Mouse (Mus musculus): ENCODE results near the gene Mrpl19.

Mrpl19 gene

GRCm38 (mm10) chr6:81965296-81966067, at the start of gene Mrpl19:
Gene Mrpl19 (minus strand): TSS chr6:81965958.
- DNase-seq (ENCODE audit: low spot score in 2 of 2): peak; percentile 84 to 89

- no peak for DNase-seq (ENCODE audit: low spot score in 2 of 2)
Measured at GRCm38 (mm10) chr6:82012392-82012791, 46.6 kb upstream of the Mrpl19 start.

GRCm38 (mm10) chr6:81990049-81990810, 24.5 kb upstream of the Mrpl19 start:
- no peak for DNase-seq (ENCODE audit: low spot score in 2 of 2)

GRCm38 (mm10) chr6:81988341-81988740, 22.6 kb upstream of the Mrpl19 start:
- DNase-seq (ENCODE audit: low spot score in 2 of 2): peak in 1 of 2 experiments; percentile 4

DNA sequence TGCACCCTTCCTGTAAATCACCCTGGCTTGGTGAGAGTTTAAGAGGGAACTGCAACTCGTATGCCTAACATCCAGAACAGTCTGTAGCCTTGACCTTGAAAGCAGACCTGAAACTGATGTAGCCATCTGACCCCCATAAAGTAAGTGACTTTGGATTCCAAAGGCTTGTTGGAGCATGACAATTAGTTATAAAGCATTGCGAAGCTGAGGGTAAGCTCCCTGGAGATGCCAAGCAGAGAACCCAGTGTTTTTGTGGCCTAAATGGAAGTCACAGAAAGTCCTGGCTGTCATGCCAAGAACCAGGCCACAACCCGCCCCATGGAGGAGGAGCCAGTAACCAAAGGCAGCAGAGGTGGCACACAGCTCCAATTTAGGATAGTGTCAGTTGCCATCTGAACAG, 21.8 kb upstream of the Mrpl19 start:
- DNase-seq (ENCODE audit: low spot score in 2 of 2): peak; percentile 30 to 53

DNA sequence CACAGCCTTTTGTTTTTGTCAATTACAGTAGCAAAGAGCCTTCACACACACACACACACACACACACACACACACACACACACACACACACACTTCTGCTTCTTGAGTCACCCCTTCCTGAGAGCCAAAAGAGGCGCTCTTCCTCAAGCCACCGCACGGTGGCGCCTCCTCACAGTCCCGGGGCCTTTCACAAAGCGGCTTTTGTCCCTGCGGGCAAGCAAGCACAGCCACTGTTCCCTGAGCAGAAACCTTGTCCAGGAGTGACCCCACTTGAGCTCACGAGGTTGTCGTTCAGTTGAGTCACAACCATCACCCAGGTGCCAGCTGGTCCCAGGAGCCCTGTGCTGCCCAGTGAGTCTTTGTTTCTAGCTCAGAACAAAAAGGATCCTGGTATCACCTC, 21.3 kb upstream of the Mrpl19 start:
- DNase-seq (ENCODE audit: low spot score in 2 of 2): peak; percentile 77 to 80

DNA sequence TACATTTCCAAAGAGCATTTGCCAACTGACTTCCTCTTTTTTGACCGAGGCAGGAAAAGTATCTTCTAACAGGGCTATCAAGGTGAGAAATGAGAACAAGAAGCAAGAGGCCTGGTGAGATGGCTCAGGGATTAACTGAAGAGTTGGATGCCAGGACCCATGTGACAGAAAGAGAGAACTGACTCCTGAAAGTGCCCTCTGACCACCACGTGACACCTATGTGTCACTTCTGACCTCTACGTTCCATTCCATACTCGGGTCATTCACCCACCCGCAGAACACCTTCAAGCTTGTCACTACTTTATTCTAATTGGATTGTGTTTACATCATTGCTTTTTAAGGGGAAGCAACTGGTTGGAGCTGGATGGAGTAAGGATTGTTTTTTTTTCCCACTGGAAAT, 20.8 kb upstream of the Mrpl19 start:
- no peak for DNase-seq (ENCODE audit: low spot score in 2 of 2)

DNA sequence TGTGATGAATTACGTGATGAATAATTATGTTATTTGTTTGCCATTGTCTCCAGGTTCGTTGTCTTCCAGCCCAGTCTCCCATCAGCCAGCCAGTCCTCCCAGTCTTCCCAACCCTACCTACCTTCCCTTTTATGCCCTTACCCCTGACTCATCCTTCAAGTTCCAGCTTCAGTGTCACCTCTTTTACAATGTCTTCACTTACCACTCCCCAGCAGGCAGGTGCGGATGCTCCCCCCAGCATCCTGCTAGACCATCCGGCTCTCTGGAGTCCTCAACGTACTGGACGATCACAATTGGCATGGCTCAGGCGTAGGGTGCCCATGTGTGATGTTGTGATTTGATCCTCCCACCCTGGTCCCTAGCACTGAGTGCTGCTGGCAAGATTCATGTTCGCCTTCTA, 20.4 kb upstream of the Mrpl19 start:
- DNase-seq (ENCODE audit: low spot score in 2 of 2): no peak

- no peak for DNase-seq (ENCODE audit: low spot score in 2 of 2)
Measured at GRCm38 (mm10) chr6:81979286-81979685, 13.5 kb upstream of the Mrpl19 start.

DNA sequence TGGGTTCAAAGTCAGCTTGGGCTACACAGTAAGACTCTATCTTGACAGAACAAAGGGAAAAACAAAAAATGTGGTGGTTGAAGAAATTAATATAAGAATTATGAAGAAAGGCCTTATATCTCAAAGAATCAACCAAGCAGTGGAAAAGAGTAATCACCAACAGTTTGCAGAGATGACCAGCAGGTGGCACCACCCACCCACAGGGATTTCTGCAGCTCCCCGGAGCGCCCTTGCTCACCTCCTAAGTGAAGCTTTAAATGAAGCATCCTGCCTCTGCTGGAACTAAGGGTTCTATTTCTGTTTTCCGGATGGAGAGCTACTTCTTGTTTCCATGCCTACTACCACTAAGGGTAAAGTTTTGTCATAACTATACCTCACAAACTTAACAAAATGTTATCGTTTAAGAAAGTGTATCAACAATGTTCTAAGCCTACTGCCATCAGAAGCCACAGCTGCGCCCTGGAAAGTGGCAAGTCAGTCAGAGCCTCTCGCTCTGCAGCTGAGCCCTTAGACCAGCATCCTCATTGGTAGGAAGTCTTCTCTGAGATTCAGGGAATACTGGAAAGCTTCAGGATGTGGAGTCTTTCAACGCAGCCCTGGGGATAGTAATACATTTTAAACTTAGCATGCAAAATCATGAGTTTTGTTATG, 10.3 kb upstream of the Mrpl19 start:
- DNase-seq (ENCODE audit: low spot score in 2 of 2): peak; percentile 50 to 79

DNA sequence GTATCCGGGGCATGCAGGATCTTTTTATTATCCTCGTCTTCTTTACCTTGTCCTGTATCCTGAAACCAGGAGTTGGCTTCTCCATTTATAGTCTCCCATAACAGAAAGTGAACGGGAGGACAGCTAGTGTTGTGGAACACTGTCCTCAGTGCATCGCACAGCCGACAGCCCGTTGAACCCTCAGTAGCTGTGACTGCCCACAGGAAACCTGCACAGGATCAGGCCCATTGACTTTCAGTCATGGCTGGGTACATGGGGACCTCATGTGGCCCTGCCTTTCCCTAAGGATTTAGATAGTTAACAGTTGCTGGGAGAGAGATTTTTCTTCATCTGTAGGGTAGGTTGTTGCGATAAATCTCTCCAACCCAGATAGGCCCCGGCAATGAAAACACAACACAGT, 6.8 kb upstream of the Mrpl19 start:
- no peak for DNase-seq (ENCODE audit: low spot score in 2 of 2)

DNA sequence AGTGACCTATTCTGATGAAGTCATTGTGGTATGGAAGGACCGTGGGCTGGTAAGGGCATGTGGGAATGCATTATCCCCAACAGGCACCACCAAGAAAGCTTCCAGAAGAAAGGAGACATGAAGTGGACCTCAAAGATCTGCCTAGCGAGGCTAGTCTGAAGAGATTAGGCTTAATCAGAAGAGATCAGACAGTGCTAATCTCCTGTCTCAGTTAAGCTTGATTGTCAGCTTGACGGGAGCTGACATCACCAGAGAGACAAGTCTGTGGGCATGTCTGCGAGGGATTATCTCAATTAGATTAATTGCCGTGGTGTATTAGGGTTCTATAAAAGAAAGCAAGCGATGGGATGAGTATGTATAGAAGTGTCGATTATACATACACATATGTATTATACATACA, 5.4 kb upstream of the Mrpl19 start:
- DNase-seq (ENCODE audit: low spot score in 2 of 2): no peak

- no peak for DNase-seq (ENCODE audit: low spot score in 2 of 2)
Measured at GRCm38 (mm10) chr6:81966068-81966544, 348 bp upstream of the Mrpl19 start.

- no peak for DNase-seq (ENCODE audit: low spot score in 2 of 2)
Measured at GRCm38 (mm10) chr6:81960284-81960683, 5.5 kb downstream of the Mrpl19 start.

GRCm38 (mm10) chr6:81959866-81960265, 5.9 kb downstream of the Mrpl19 start:
- no peak for DNase-seq (ENCODE audit: low spot score in 2 of 2)

DNA sequence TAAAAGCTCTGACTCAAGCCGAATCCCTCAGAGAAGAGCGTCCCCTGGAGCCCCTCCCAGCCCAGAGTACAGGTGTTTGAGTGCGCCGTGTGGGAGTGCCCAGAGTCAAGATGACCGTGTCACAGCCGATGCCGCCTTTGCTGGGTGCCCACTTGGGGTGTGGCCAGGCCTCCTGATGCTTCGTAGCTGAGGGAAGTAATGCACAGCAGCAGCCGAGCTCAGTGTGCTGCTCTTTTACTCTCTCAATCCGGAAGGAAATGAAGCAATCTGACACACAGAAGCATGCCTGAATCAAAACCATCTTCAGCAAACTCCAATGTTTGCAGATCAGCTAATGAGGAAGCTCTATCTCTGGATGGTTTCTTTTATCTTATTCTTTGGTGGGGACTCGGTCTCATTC, 7.8 kb downstream of the Mrpl19 start:
- DNase-seq (ENCODE audit: low spot score in 2 of 2): no peak

- DNase-seq (ENCODE audit: low spot score in 2 of 2): no peak
Measured at GRCm38 (mm10) chr6:81956399-81956798, 9.4 kb downstream of the Mrpl19 start.

GRCm38 (mm10) chr6:81955133-81955532, 10.6 kb downstream of the Mrpl19 start:
- no peak for DNase-seq (ENCODE audit: low spot score in 2 of 2)

DNA sequence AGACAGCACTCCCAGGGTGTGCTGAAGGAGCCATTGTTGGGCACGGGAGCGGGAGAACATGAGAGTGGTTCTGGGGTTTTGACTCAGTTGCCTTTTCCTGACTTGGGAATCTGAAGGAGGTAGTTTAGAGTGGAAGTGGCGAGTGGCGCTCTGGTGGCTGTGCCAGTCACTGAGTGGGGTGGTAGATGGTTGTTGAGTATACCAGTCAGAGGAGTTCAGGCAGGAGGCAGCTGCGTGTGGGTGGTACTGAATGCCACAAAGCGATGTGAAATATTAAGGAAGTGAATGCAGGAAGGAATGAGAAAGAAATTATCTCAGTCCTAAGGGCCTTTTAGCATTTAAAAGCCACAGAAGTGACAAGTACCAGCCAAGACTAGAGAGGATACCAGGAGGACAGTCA, 18.9 kb downstream of the Mrpl19 start:
- DNase-seq (ENCODE audit: low spot score in 2 of 2): no peak

DNA sequence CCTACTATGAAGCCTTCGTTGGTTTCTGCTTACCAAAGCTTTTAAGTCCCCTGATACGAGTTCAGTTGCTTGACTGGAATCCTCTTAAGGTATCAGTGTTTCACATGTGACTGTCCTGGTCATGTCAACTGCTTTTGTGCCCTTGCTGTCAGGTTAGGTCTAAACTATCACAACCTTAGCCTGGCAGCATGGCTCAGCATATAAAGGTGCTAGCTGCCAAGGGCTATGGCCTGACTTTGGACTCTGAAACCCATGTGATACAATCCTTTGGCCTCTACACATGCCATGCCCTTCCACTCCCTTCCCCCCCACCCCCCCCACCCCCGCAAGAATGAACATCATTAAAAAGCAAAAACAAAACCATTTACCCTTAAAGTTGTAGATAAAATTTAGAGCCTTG, 21.3 kb downstream of the Mrpl19 start:
- no peak for DNase-seq (ENCODE audit: low spot score in 2 of 2)

DNA sequence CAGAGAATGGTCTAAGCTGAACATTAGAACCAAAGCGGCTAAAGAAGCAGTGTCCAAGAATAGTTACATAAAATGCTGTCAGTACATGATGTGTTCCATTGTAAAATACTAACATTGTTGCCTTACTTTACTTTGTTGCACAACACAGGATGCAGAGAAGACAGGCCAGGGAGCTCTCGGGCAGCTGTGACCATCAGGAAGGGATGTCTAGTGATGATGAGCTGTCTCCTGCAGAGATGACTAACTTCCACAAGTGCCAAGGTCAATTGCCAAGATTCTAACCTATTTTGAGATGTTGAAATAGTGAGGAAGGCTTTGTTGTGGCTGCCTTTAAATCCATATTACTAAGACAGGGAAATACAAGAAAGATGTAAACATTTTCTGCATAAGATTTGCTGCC, 22.5 kb downstream of the Mrpl19 start:
- DNase-seq (ENCODE audit: low spot score in 2 of 2): no peak

DNA sequence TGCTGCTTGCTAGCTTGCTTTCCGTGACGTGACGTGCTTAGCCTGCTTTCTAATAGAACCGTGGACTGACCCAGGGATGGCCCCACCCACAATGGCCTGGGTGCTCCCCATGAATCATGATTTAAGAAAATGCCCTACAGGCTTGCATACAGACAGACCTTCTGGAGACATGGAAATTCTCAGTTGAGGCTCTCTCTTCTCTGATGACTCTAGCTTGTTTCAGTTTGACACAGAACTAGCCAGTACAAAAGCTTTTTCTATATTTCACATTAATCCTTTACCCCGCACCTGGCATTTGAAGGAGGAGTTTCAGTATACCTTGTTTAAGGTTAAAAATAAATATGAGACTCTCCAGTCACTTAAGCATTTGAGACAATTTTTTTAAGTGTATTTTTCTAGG, 24.0 kb downstream of the Mrpl19 start:
- DNase-seq (ENCODE audit: low spot score in 2 of 2): no peak

DNA sequence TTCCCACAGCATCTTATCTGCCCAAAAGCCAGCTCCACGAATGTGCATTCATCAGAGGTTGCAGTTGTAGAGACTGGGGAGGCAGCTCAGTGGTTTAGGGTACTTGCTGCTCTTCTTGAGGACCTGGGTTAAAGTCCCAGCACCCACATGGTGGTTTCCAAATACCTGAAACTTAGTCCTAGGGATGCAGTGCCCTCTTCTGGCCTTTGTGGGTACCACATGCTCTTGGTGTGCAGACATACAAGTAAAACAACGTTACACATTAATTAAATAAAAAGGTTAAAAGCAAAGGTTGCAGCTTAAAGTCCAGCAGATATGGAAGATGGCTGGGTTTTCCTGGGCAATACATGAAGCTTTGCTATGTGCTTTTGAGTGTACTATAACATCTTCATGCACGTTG, 32.5 kb downstream of the Mrpl19 start:
- no peak for DNase-seq (ENCODE audit: low spot score in 2 of 2)
